Mouse (Mus musculus) ES-E14 (cell line): ENCODE data around the gene Tmem106c. TPM values are rescaled to one million over a fixed set of nuclear protein-coding genes. Genes with fewer than 3 reads are reported as not detected.

ENCODE experiments used
- DNase-seq: peaks from one replicate; pipeline ENCODE4 v3.0.0-alpha.2; 2013; ENCODE audit warnings: low read depth, low spot score
- H3K27ac ChIP-seq: 2 replicates; pipeline ENCODE4 v1.5.1; 2012; ENCODE audit warnings: low read depth, mild to moderate bottlenecking, low read length, moderate library complexity, mixed read lengths; ENCODE audit not compliant: poor library complexity, insufficient read depth, severe bottlenecking
- H3K36me3 ChIP-seq: 2 replicates; pipeline ENCODE4 v1.6.1; 2012; ENCODE audit warnings: mild to moderate bottlenecking, low read length, moderate library complexity, mixed read lengths; ENCODE audit not compliant: control insufficient read depth, poor library complexity, insufficient read depth, severe bottlenecking
- H3K4me1 ChIP-seq, 2 experiments: fragments of 150-350 bp in 1 of 2; sonication (generic) in 1 of 2; 2 replicates each; pipeline ENCODE4 v1.6.1; 2012; ENCODE audit warnings: low read length in 2 of 2, mild to moderate bottlenecking in 1 of 2, mixed read lengths in 1 of 2; ENCODE audit not compliant: control insufficient read depth in 2 of 2, insufficient read depth in 2 of 2, poor library complexity in 1 of 2
- H3K4me3 ChIP-seq, 2 experiments: fragments of 150-350 bp in 1 of 2; sonication (generic) in 1 of 2; 2 replicates each; pipeline ENCODE4 v1.5.1; 2012; ENCODE audit warnings: low read length in 2 of 2, low read depth in 1 of 2, mild to moderate bottlenecking in 1 of 2, mixed read lengths in 1 of 2; ENCODE audit not compliant: insufficient read depth in 1 of 2, poor library complexity in 1 of 2, severe bottlenecking in 1 of 2
- H3K9ac ChIP-seq: 2 replicates; pipeline ENCODE4 v1.6.1; 2012; ENCODE audit warnings: low read depth, mild to moderate bottlenecking, low read length, mixed read lengths; ENCODE audit not compliant: poor library complexity, insufficient read depth, severe bottlenecking
- H3K9me3 ChIP-seq: fragments of 150-350 bp; sonication (generic); 2 replicates; pipeline ENCODE4 v1.6.1; 2012; ENCODE audit warnings: low read depth, mild to moderate bottlenecking, low read length; ENCODE audit not compliant: control insufficient read depth, insufficient read depth
- CHD2 ChIP-seq: IDR thresholded peaks from 2 replicates; pipeline ENCODE4 v1.6.1; 2014; ENCODE audit warnings: mild to moderate bottlenecking, low read depth, low read length, inconsistent platforms
- HCFC1 ChIP-seq: IDR thresholded peaks from 2 replicates; pipeline ENCODE4 v1.6.1; 2012; ENCODE audit warnings: low read length, inconsistent platforms, borderline replicate concordance; ENCODE audit not compliant: insufficient read depth
- MAFK ChIP-seq: IDR thresholded peaks from 2 replicates; pipeline ENCODE4 v1.6.1; 2014; ENCODE audit warnings: mild to moderate bottlenecking, low read depth, low read length, inconsistent platforms; ENCODE audit not compliant: insufficient read depth
- ZC3H11A ChIP-seq: IDR thresholded peaks from 2 replicates; pipeline ENCODE4 v1.6.1; 2012; ENCODE audit warnings: low read depth, mild to moderate bottlenecking, inconsistent platforms, low read length, borderline replicate concordance
- ZNF384 ChIP-seq: IDR thresholded peaks from 2 replicates; pipeline ENCODE4 v1.6.1; 2012; ENCODE audit warnings: low read depth, low read length, inconsistent platforms
- in situ Hi-C, 2 experiments: fragments of 600-800 bp; cut with MboI; formaldehyde crosslinking; loops; one replicate each; pipeline ENCODE4 v1.15.1; 2025; ENCODE audit warnings: low sequenced_read_pairs in 2 of 2, inconsistent platforms in 1 of 2; ENCODE audit not compliant: unreplicated experiment in 2 of 2
- total RNA-seq: library from RNA; depleted of rRNA; stranded (reverse); fragments of 300-350 nt; gene quantifications from 2 replicates; pipeline ENCODE4 v1.2.3, GENCODE M21; 2012

Tmem106c gene
- total RNA-seq, 1 experiment, result 20.2 TPM

DNA sequence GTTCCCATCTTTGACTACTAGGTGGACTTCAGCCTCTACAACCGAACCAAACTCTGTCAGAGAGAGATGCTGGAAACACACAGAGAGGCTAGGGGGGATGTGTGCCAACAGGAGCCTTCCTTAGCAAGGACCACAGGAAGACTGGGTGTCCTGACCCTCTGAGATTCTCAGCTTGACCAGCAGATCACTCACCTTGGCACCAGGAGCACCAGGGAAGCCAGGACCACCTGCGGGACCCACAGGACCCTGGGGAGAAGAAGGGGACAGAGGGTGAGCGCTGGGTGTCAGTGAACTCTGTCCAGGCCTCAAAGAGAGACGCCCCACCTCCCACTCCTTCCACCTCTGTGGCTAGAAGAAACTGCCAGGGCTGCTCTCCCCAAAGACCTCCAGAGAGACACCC, 26.7 kb downstream of the Tmem106c start:
- Histone ChIP-seq H3K4me1 (peaks cover 0 to 25% of the 10 kb centered on the region in 2 experiments; a peak in 2 of 4 replicates), H3K27ac (no peak overlapping the region), H3K9me3 (no peaks in the 10 kb centered on the region), H3K36me3 (no peaks in the 10 kb centered on the region; the same call in 1 of the 2 replicates), H3K4me3 (no peak overlapping the region), H3K9ac (no peak overlapping the region)
- DNase-seq, result no peak
- TF ChIP-seq CHD2 (no peak), MAFK (no peak), ZC3H11A (no peak), HCFC1 (no peak), ZNF384 (no peak)
- in situ Hi-C loops, result no loop called here

DNA sequence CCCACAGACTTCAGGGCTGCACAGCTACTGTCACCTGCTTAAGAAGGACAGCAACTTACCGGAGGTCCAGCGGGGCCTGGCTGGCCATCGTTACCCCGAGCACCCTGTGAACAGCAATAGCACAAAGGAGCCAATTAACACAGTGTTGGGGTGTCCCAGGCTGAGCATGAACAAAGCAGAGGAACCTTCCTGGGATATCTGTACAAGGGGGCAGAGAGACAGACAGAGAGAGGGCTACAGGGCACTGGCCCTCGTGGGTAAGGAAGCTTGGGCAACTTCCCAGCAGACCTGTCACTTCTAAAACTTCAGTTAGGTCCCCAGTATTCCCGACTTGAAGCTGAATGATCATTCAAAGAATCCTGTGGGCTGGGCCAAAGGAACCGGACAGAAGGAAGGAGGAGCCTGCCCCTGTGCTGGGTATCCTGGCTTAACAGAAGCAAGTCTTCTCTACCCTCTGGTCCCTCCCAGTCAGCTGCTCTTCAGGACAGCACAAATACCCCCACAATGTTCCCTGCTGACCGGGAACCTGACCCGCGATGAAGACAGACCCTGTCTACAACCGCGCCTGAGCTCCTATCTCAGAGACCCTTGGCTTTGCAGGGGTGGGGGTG, 27.4 kb downstream of the Tmem106c start:
- in situ Hi-C loops, result no loop called here
- no peaks in the 10 kb centered on the region; the same call in 1 of the 2 replicates for H3K36me3 ChIP-seq
- no peak overlapping the region for H3K27ac ChIP-seq
- no peak for DNase-seq
- H3K4me3 ChIP-seq, result no peak overlapping the region
- no peak for TF ChIP-seq CHD2
- no peak for TF ChIP-seq MAFK
- no peak for TF ChIP-seq ZNF384
- TF ChIP-seq ZC3H11A, result no peak
- no peak for TF ChIP-seq HCFC1
- H3K9ac ChIP-seq, result no peak overlapping the region
- peaks cover 0 to 28% of the 10 kb centered on the region in 2 experiments; a peak in 2 of 4 replicates for H3K4me1 ChIP-seq
- H3K9me3 ChIP-seq, result no peaks in the 10 kb centered on the region

DNA sequence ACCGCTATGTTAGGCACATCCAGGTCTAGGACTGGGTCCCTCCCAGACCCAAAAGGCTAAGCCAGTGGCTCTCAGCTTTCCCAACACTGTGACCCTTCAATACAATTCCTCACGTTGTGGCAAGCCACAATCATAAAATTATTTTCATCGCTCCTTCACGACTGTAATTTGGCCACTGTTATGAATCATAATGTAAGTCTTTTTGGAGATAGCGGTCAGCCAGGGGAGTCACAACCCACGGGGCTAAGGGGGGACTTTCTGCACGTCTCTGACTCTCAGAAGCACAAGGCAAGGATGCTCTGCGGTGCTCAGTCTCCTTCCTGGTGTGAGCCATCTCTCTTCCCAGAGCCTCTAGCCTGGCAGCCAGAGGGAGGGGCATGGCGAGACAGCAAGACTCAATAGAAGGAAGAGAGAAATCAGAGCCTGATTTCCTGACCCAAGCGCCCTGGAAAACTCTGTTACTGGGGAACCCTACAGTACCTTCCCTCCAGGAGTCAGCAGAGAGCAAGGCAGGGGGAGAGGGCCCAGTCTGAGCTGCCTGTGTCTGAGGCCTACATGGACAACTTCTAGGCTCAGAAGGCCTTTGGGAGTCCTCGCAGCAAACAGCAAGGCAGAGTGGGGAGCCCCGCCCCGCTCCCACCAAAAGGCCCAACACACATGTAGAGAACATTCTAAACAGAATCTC, 28.2 kb downstream of the Tmem106c start:
- no peaks in the 10 kb centered on the region; the same call in 1 of the 2 replicates for H3K36me3 ChIP-seq
- peak overlapping the region; percentile 2; the same call in 1 of the 2 replicates for H3K9ac ChIP-seq
- H3K27ac ChIP-seq, result no peak overlapping the region
- in situ Hi-C loops, result no loop called here
- H3K4me1 ChIP-seq, result peaks cover 2 to 31% of the 10 kb centered on the region in 2 experiments; a peak in 2 of 4 replicates
- no peak overlapping the region; a peak in 1 of 4 replicates for H3K4me3 ChIP-seq
- H3K9me3 ChIP-seq, result no peaks in the 10 kb centered on the region
- TF ChIP-seq ZNF384 (no peak), MAFK (no peak), HCFC1 (no peak), CHD2 (no peak), ZC3H11A (no peak)
- DNase-seq, result no peak

GRCm38 (mm10) chr15:97992712-97993286, 28.8 kb downstream of the Tmem106c start:
- H3K4me1 ChIP-seq, result peaks cover 2 to 31% of the 10 kb centered on the region in 2 experiments; a peak in 2 of 4 replicates
- H3K27ac ChIP-seq, result 0 out of 2 replicates have a peak overlapping the region, but pooled peaks have one; percentile 34
- peak overlapping the region; percentile 63; the same call in 1 of the 2 replicates for H3K9ac ChIP-seq
- H3K4me3 ChIP-seq, result peak overlapping the region; percentile 50 to 66
- TF ChIP-seq CHD2 (peak; percentile 88), HCFC1 (no peak), MAFK (no peak)
- in situ Hi-C loops, result no loop called here
- DNase-seq, result peak; percentile 78
- no peaks in the 10 kb centered on the region for H3K9me3 ChIP-seq
- H3K36me3 ChIP-seq, result no peaks in the 10 kb centered on the region; the same call in 1 of the 2 replicates
